In genomic region chr11:25752418-25752817, GRCm38 (mm10) we compare ENCODE assay signal across 24 mouse cellular contexts.
A peak's percentile ranks its signal among the peaks of the same experiment; 100 is the strongest.
DNase-seq lines count a peak whose midpoint lies in the region; ATAC-seq and TF ChIP-seq lines count a peak whose summit lies in the region.
"Had no signal": no experiment of that assay in that cellular context is flagged by ENCODE, and none has a peak within 500 bp of the region (broad histone marks: within the 10 kb centered on the region; RNA-seq: fewer than 3 reads in every experiment).

No protein-coding gene starts in this region.

- H3K4me2 ChIP-seq in forebrain, embryonic 14.5 days (ENCODE audit: low read length) = no peak overlapping the region
- no peak overlapping the region for H3K4me2 ChIP-seq in forebrain, embryonic 11.5 days (ENCODE audit: low read depth, low read length, severe bottlenecking)
- H3K4me2 ChIP-seq in forebrain, postnatal 0 days (ENCODE audit: low read depth) = no peak overlapping the region
- H3K4me2 ChIP-seq: embryonic facial prominence, embryonic 13.5 days; embryonic facial prominence, embryonic 15.5 days had no signal

- ATAC-seq in forebrain, embryonic 14.5 days = peak; percentile 70; the same call in 1 of the 2 replicates
- ATAC-seq in forebrain, embryonic 11.5 days (replicated peaks; ENCODE audit: low FRiP score) = no peak
- ATAC-seq in frontal cortex, adult (ENCODE audit: low TSS enrichment) = 0 out of 2 replicates have a peak, but pooled peaks have one; percentile 52
- ATAC-seq in forebrain, postnatal 0 days = no peak
- ATAC-seq: Patski had no signal

- no peak for TF ChIP-seq POLR2A in brain, embryonic 14.5 days (IDR thresholded peaks at IDR 0.05; ENCODE audit: borderline replicate concordance, extremely low read depth, insufficient read depth, insufficient read length, poor library complexity, severe bottlenecking)

- H3K4me1 ChIP-seq in forebrain, embryonic 14.5 days (ENCODE audit: control insufficient read depth, insufficient read depth, low read length) = peaks cover 7% of the 10 kb centered on the region; the same call in 1 of the 2 replicates
- no peaks in the 10 kb centered on the region for H3K4me1 ChIP-seq in forebrain, embryonic 11.5 days (replicated peaks; ENCODE audit: control insufficient read depth, insufficient read depth, low read length)
- no peaks in the 10 kb centered on the region for H3K4me1 ChIP-seq in forebrain, postnatal 0 days (ENCODE audit: insufficient read depth)
- H3K4me1 ChIP-seq: embryonic facial prominence, embryonic 15.5 days had no signal

- no peaks in the 10 kb centered on the region for H3K9me3 ChIP-seq in forebrain, embryonic 14.5 days (replicated peaks; ENCODE audit: control insufficient read depth, low read length)
- no peaks in the 10 kb centered on the region for H3K9me3 ChIP-seq in forebrain, embryonic 11.5 days (ENCODE audit: control insufficient read depth, low read length)
- no peaks in the 10 kb centered on the region for H3K9me3 ChIP-seq in forebrain, postnatal 0 days (ENCODE audit: low read length)
- H3K9me3 ChIP-seq: embryonic facial prominence, embryonic 13.5 days; embryonic facial prominence, embryonic 15.5 days had no signal

- no peak overlapping the region for H3K9ac ChIP-seq in forebrain, embryonic 14.5 days (ENCODE audit: low read length)
- no peak overlapping the region for H3K9ac ChIP-seq in forebrain, embryonic 11.5 days (ENCODE audit: low read length)
- no peak overlapping the region for H3K9ac ChIP-seq in forebrain, postnatal 0 days
- H3K9ac ChIP-seq: embryonic facial prominence, embryonic 13.5 days; embryonic facial prominence, embryonic 15.5 days had no signal

- TF ChIP-seq CTCF in brain, embryonic 14.5 days (IDR thresholded peaks at IDR 0.05; ENCODE audit: borderline replicate concordance, extremely low read depth, insufficient read depth, insufficient read length) = no peak
- no peak for TF ChIP-seq CTCF in forebrain, postnatal 0 days (IDR thresholded peaks at IDR 0.05; ENCODE audit: low read depth)

- 49% methylated on average over 3 of the region's 3 CpGs for WGBS in forebrain, embryonic 14.5 days
- WGBS in forebrain, embryonic 11.5 days = 88% methylated on average over 3 of the region's 3 CpGs
- WGBS in forebrain, postnatal 0 days = 45% methylated on average over 3 of the region's 3 CpGs

- H3K27ac ChIP-seq in forebrain, embryonic 14.5 days (ENCODE audit: low read depth, low read length) = no peak overlapping the region
- H3K27ac ChIP-seq in forebrain, embryonic 11.5 days (ENCODE audit: low read depth, low read length) = no peak overlapping the region
- no peak overlapping the region for H3K27ac ChIP-seq in forebrain, postnatal 0 days (ENCODE audit: low read depth, low read length)
- H3K27ac ChIP-seq: embryonic facial prominence, embryonic 13.5 days; embryonic facial prominence, embryonic 15.5 days; gastrocnemius, adult 2 months had no signal

- peak; percentile 61 for DNase-seq in forebrain, embryonic 14.5 days (ENCODE audit: low spot score)
- no peak for DNase-seq in forebrain, embryonic 11.5 days (ENCODE audit: low spot score)
- no peak for DNase-seq in frontal cortex, postnatal 10 days (ENCODE audit: low spot score in 2 of 2)
- peak; percentile 79 for DNase-seq in brain, embryonic 14.5 days (ENCODE audit: low read depth)
- peak; percentile 45 for DNase-seq in forebrain, postnatal 0 days
- no peak for DNase-seq in T-cell, adult 2 months (ENCODE audit: low spot score)
- DNase-seq in MN1 (ENCODE audit: low spot score) = no peak
- DNase-seq: adrenal gland, adult 2 months; adrenal gland, postnatal 10 days; adrenal gland, postnatal 25 days; cerebellum, adult 11 months; cerebellum, adult 18-20 months; cerebellum, adult 8-10 months; cerebellum, adult 9-11 months; cerebellum, postnatal 14 days; cerebellum, postnatal 36 days; embryo, embryonic 11 days; gastrocnemius, adult 2 months; gastrocnemius, postnatal 10 days had no signal

- H3K4me3 ChIP-seq in forebrain, embryonic 14.5 days (ENCODE audit: low read depth, low read length) = no peak overlapping the region
- H3K4me3 ChIP-seq in forebrain, embryonic 11.5 days (ENCODE audit: low read depth, low read length) = no peak overlapping the region
- no peak overlapping the region for H3K4me3 ChIP-seq in forebrain, postnatal 0 days (ENCODE audit: low read depth, low read length)
- H3K4me3 ChIP-seq: embryonic facial prominence, embryonic 13.5 days; embryonic facial prominence, embryonic 15.5 days; erythroblast, embryonic 14.5 days; gastrocnemius, adult 2 months had no signal

- no peaks in the 10 kb centered on the region for H3K27me3 ChIP-seq in forebrain, embryonic 14.5 days (replicated peaks; ENCODE audit: control insufficient read depth, insufficient read depth, low read length)
- no peaks in the 10 kb centered on the region for H3K27me3 ChIP-seq in forebrain, embryonic 11.5 days (ENCODE audit: control insufficient read depth, insufficient read depth, low read length)
- no peaks in the 10 kb centered on the region for H3K27me3 ChIP-seq in forebrain, postnatal 0 days (ENCODE audit: insufficient read depth, low read length)
- H3K27me3 ChIP-seq: embryonic facial prominence, embryonic 13.5 days; embryonic facial prominence, embryonic 15.5 days; Patski had no signal

- H3K36me3 ChIP-seq in forebrain, embryonic 14.5 days (ENCODE audit: control insufficient read depth, insufficient read depth, low read length) = no peaks in the 10 kb centered on the region
- no peaks in the 10 kb centered on the region for H3K36me3 ChIP-seq in forebrain, embryonic 11.5 days (ENCODE audit: control insufficient read depth, insufficient read depth, low read length)
- H3K36me3 ChIP-seq in forebrain, postnatal 0 days (ENCODE audit: insufficient read depth) = no peaks in the 10 kb centered on the region
- H3K36me3 ChIP-seq: embryonic facial prominence, embryonic 13.5 days; embryonic facial prominence, embryonic 15.5 days had no signal

Comparison
In these comparisons a context has a peak if more than half of its experiments do, and no peak if none do; other contexts are left out.
1. ATAC-seq: peak in forebrain, embryonic 14.5 days (single experiment) and frontal cortex, adult (single experiment); none in forebrain, embryonic 11.5 days (single experiment) and forebrain, postnatal 0 days (single experiment).
2. DNase-seq: peak in forebrain, embryonic 14.5 days (single experiment), brain, embryonic 14.5 days (single experiment) and forebrain, postnatal 0 days (single experiment); none in forebrain, embryonic 11.5 days (single experiment), frontal cortex, postnatal 10 days (0 of 2), T-cell, adult 2 months (single experiment) and MN1 (single experiment).